Mouse (Mus musculus): ENCODE measurements around the gene Kcnmb1.
A peak's percentile ranks its signal among the peaks of the same experiment; 100 is the strongest.

The Kcnmb1 gene

GRCm38 (mm10) chr11:33962688-33963407, at the start of gene Kcnmb1:
Gene Kcnmb1, plus strand, starts transcription at chr11:33963013.
- no peak for DNase-seq (ENCODE audit: low read depth, low spot score)

GRCm38 (mm10) chr11:33913061-33913460, 49.8 kb upstream of the Kcnmb1 start:
- no peak for DNase-seq (ENCODE audit: low read depth, low spot score)

- DNase-seq (ENCODE audit: low read depth, low spot score), result no peak
Measured at GRCm38 (mm10) chr11:33914216-33914615, 48.6 kb upstream of the Kcnmb1 start.

- no peak for DNase-seq (ENCODE audit: low read depth, low spot score)
Measured at GRCm38 (mm10) chr11:33917574-33917973, 45.2 kb upstream of the Kcnmb1 start.

GRCm38 (mm10) chr11:33918424-33918823, 44.4 kb upstream of the Kcnmb1 start:
- DNase-seq (ENCODE audit: low read depth, low spot score), result no peak

- DNase-seq (ENCODE audit: low read depth, low spot score), result no peak
Measured at GRCm38 (mm10) chr11:33919826-33920225, 43.0 kb upstream of the Kcnmb1 start.

- no peak for DNase-seq (ENCODE audit: low read depth, low spot score)
Measured at GRCm38 (mm10) chr11:33921451-33921850, 41.4 kb upstream of the Kcnmb1 start.

GRCm38 (mm10) chr11:33923031-33923430, 39.8 kb upstream of the Kcnmb1 start:
- no peak for DNase-seq (ENCODE audit: low read depth, low spot score)

- no peak for DNase-seq (ENCODE audit: low read depth, low spot score)
Measured at GRCm38 (mm10) chr11:33925778-33926177, 37.0 kb upstream of the Kcnmb1 start.

GRCm38 (mm10) chr11:33926551-33926950, 36.3 kb upstream of the Kcnmb1 start:
- no peak for DNase-seq (ENCODE audit: low read depth, low spot score)

- DNase-seq (ENCODE audit: low read depth, low spot score), result no peak
Measured at GRCm38 (mm10) chr11:33927321-33927720, 35.5 kb upstream of the Kcnmb1 start.

- no peak for DNase-seq (ENCODE audit: low read depth, low spot score)
Measured at GRCm38 (mm10) chr11:33927836-33928235, 35.0 kb upstream of the Kcnmb1 start.

GRCm38 (mm10) chr11:33928658-33929057, 34.2 kb upstream of the Kcnmb1 start:
- peak; percentile 26 for DNase-seq (ENCODE audit: low read depth, low spot score)

- no peak for DNase-seq (ENCODE audit: low read depth, low spot score)
Measured at GRCm38 (mm10) chr11:33929412-33929811, 33.4 kb upstream of the Kcnmb1 start.

- DNase-seq (ENCODE audit: low read depth, low spot score), result no peak
Measured at GRCm38 (mm10) chr11:33931836-33932385, 30.9 kb upstream of the Kcnmb1 start.

GRCm38 (mm10) chr11:33932386-33933111, 30.3 kb upstream of the Kcnmb1 start:
- no peak for DNase-seq (ENCODE audit: low read depth, low spot score)

GRCm38 (mm10) chr11:33934286-33934685, 28.5 kb upstream of the Kcnmb1 start:
- no peak for DNase-seq (ENCODE audit: low read depth, low spot score)

GRCm38 (mm10) chr11:33937641-33938040, 25.2 kb upstream of the Kcnmb1 start:
- DNase-seq (ENCODE audit: low read depth, low spot score), result no peak

GRCm38 (mm10) chr11:33938561-33939274, 24.1 kb upstream of the Kcnmb1 start:
- no peak for DNase-seq (ENCODE audit: low read depth, low spot score)

GRCm38 (mm10) chr11:33939456-33940113, 23.2 kb upstream of the Kcnmb1 start:
- no peak for DNase-seq (ENCODE audit: low read depth, low spot score)

- no peak for DNase-seq (ENCODE audit: low read depth, low spot score)
Measured at GRCm38 (mm10) chr11:33943565-33943964, 19.2 kb upstream of the Kcnmb1 start.
